Mouse (Mus musculus): ENCODE results near the gene Pqlc3. TPM values are rescaled to one million over a fixed set of nuclear protein-coding genes. Genes with fewer than 3 reads are reported as not detected.
A peak's percentile ranks its signal among the peaks of the same experiment; 100 is the strongest.

Pqlc3 gene
- polyA plus RNA-seq (2016; fragmentation: Nextera tagmentation; extraction: Ambion mirVana) = 2.3 and 3.0 TPM in 2 replicates

DNA sequence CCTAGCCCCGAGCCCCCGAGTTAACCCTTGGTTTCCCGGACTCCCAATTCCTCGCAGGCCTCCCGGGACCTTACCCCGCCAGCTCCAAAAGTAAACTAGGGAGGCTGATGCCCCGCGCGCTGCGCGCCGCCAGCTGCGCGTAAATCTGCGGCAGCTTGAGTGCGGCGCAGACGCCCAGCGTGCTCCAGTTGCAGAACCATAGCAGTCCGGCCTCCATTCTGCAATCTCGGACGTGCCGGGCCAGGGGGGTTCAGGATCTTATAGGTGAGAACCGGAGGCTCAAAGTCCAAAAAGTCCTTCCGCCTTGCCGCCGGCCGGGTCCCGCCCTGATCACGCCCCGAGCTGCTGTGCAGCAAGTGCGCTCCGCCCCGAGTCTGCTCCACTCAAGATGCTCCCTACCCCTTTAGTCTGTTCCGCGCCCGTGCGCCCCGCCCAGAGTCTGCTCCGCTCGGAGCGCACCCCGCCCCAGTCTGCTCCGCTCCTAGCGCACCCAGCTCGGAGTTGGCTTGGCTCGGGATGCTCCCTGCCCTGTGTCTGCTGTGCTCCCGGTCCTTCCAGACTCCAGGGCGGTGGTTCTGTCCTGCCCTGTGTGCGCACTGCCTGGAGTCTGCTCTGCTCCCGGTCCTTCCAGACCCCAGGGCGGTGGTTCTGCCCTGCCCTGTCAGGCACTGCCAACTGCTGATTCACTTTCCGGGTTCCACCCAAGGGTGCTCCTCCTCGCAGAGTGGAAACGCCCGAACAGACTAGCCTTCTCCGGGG, at the start of gene Pqlc3:
Gene Pqlc3 (minus strand): TSS at position 670 of the 759 bp plus-strand sequence.
- Histone ChIP-seq H3K4me2 (replicated peaks) (peak within 1 kb of the TSS; percentile 87), H3K4me1 (peaks cover 12% of the 10 kb centered on the region), H3K27ac (no peak within 1 kb of the TSS), H3K9ac (0 out of 2 replicates have a peak within 1 kb of the TSS, but pooled peaks have one; percentile 26), H3K27me3 (replicated peaks) (peaks cover 38% of the 10 kb centered on the region), H3K36me3 (peaks cover 3% of the 10 kb centered on the region; the same call in 1 of the 2 replicates), H3K4me3 (peak within 1 kb of the TSS; percentile 45), H3K9me3 (no peaks in the 10 kb centered on the region)
- peak; percentile 70 for ATAC-seq (ENCODE audit: low FRiP score, low read depth)
- under 1% methylated on average over 54 of the region's 57 CpGs for WGBS

DNA sequence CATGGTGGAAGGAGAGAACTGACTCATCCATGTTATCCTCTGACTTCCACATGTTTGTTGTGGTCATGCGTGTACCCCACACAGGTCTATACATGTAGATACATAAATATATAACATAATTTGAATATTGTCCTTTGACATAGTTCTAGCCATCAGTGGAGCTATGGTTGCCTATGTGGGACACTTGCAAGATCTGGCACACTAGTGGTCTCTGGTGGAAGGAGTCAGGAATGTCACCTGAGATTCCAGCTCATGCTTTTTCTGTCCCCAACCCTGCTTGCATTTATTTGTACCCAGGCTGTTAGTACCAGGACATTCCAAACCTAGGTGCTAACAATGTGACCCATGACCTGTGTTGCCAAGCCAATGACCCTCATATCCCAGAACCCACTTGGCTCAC, 49.6 kb upstream of the Pqlc3 start:
- no peak overlapping the region for H3K9ac ChIP-seq
- no peak overlapping the region for H3K27ac ChIP-seq
- H3K4me2 ChIP-seq (replicated peaks) = no peak overlapping the region
- H3K27me3 ChIP-seq (replicated peaks) = peaks cover 5% of the 10 kb centered on the region; the same call in 1 of the 2 replicates
- no peaks in the 10 kb centered on the region for H3K4me1 ChIP-seq
- WGBS = 97% methylated on average over 1 of the region's 1 CpGs
- ATAC-seq (ENCODE audit: low FRiP score, low read depth) = no peak
- H3K36me3 ChIP-seq = no peaks in the 10 kb centered on the region
- H3K9me3 ChIP-seq = no peaks in the 10 kb centered on the region
- H3K4me3 ChIP-seq = no peak overlapping the region

DNA sequence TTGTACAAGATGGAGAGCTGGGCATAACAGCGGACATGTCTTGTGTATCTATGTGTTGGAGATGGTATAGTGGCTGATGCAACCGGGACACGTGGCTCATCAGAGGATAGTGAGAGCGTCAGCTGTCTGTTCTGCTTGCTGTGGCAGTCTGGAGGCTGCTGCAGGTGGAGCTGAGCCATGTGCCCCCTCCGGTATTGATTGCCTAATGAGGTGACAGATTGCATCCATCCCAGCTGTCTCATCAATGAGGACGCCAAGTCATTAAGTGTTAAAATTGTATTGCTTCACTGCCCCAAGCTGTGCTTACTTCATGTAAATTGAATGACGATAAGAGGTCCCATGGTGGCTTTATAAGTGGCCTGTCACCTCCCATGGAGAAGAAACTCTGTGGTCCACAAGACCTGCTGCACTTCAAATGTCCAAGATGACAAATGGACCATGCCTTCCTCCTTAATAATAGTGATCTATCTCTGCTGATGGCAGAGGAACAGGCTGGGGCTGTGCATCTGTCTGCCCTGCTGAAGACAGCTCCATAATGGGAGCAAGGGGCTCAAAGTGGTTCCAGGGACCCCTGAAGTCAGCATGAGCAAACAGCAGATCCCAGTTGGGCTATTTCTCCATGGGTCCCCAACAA, 48.9 kb upstream of the Pqlc3 start:
- ATAC-seq (ENCODE audit: low FRiP score, low read depth) = peak; percentile 88
- no peak overlapping the region for H3K4me3 ChIP-seq
- H3K36me3 ChIP-seq = no peaks in the 10 kb centered on the region
- no peak overlapping the region for H3K9ac ChIP-seq
- H3K4me2 ChIP-seq (replicated peaks) = no peak overlapping the region
- no peak overlapping the region for H3K27ac ChIP-seq
- H3K27me3 ChIP-seq (replicated peaks) = peaks cover 5% of the 10 kb centered on the region; the same call in 1 of the 2 replicates
- 41% methylated on average over 7 of the region's 7 CpGs for WGBS
- no peaks in the 10 kb centered on the region for H3K4me1 ChIP-seq
- no peaks in the 10 kb centered on the region for H3K9me3 ChIP-seq

DNA sequence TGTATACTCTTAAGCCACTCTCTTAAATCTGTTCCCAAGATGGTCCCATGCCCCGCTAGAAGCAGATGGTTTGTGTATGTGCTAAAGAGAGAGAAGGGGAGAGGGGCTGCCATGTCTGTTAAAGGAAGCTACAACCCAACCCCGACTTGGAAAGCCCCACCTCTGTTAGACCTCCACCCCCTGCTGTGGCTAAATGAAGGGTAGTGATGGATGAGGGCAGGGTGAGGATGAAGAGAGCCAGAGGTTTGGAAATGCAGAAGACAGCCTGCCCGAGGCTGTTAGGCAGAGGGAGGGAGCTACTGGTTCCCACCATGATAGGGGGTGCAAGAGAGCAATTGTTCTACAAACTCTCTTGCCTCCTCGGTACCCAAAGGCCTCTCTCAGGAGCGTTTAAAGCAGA, 43.1 kb upstream of the Pqlc3 start:
- no peak for ATAC-seq (ENCODE audit: low FRiP score, low read depth)
- H3K4me3 ChIP-seq = no peak overlapping the region
- H3K4me2 ChIP-seq (replicated peaks) = no peak overlapping the region
- H3K27ac ChIP-seq = no peak overlapping the region
- H3K27me3 ChIP-seq (replicated peaks) = no peaks in the 10 kb centered on the region
- WGBS = 43% methylated on average over 5 of the region's 5 CpGs
- H3K4me1 ChIP-seq = no peaks in the 10 kb centered on the region
- H3K9me3 ChIP-seq = no peaks in the 10 kb centered on the region
- no peaks in the 10 kb centered on the region for H3K36me3 ChIP-seq
- H3K9ac ChIP-seq = no peak overlapping the region

DNA sequence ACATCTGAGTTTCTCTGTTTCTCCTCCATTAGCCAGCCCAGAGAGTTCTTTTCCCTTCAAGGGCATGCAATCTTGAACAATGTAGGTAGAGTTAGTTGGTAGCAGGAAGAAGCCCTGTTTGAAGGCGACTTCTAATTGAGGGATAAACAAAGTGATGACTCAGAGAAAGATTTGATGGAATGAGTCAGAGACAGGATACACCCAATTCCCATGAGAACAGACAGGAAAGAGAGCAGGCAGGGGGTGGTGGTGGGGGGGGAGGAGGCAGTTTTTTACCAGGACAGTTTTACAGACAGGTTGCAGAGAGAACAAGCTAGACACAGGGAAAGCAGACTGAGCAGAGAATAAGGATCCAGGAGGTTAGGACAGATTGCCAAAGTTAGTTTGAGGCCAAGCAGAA, 40.4 kb upstream of the Pqlc3 start:
- 66% methylated on average over 1 of the region's 1 CpGs for WGBS
- ATAC-seq (ENCODE audit: low FRiP score, low read depth) = no peak
- no peaks in the 10 kb centered on the region for H3K27me3 ChIP-seq (replicated peaks)
- H3K4me3 ChIP-seq = no peak overlapping the region
- no peak overlapping the region for H3K4me2 ChIP-seq (replicated peaks)
- no peak overlapping the region for H3K27ac ChIP-seq
- H3K9ac ChIP-seq = no peak overlapping the region
- H3K9me3 ChIP-seq = no peaks in the 10 kb centered on the region
- peaks cover 4% of the 10 kb centered on the region; the same call in 1 of the 2 replicates for H3K4me1 ChIP-seq
- H3K36me3 ChIP-seq = no peaks in the 10 kb centered on the region

DNA sequence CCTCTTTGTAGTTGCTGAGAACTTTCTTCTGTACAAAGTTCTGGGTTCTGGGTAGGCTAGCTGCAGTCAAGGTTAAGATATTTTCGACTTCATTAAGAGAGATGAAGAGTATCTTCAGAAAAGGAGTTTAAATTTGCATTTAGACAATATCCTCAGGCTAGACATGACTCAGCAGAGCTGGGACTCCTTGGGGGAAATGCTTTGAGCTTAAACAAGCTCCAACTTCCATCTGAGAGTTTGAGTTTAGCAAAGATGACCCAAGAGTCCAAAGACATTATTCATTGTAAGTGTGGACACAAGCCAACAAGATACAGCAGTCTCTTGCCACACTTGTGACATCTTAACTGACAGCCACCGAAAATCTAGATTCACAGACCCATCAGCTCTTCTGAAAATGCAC, 39.2 kb upstream of the Pqlc3 start:
- WGBS = 80% methylated on average over 2 of the region's 2 CpGs
- H3K27ac ChIP-seq = no peak overlapping the region
- ATAC-seq (ENCODE audit: low FRiP score, low read depth) = no peak
- H3K9ac ChIP-seq = no peak overlapping the region
- no peak overlapping the region for H3K4me3 ChIP-seq
- H3K9me3 ChIP-seq = no peaks in the 10 kb centered on the region
- no peaks in the 10 kb centered on the region for H3K36me3 ChIP-seq
- peaks cover 4% of the 10 kb centered on the region; the same call in 1 of the 2 replicates for H3K4me1 ChIP-seq
- no peaks in the 10 kb centered on the region for H3K27me3 ChIP-seq (replicated peaks)
- no peak overlapping the region for H3K4me2 ChIP-seq (replicated peaks)

DNA sequence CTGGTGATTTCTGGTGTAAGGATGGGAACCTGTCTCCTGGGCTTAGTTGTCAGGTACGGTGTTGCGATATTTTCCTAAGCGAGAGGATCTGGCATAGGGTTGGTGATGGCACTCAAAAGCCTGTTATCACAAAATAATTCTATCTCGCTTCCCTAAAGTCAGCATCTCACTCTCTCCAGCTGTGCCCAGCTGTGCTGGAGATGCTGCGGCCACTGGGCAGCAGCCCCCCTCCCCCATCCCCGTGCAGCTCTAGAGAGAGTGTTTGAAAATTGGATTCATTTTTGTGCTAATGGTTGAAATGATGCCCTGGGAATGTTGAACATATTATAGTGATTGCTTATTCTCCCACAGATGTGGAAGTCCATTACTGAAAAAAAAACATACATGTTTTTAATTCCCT, 38.0 kb upstream of the Pqlc3 start:
- H3K9me3 ChIP-seq = no peaks in the 10 kb centered on the region
- no peaks in the 10 kb centered on the region for H3K36me3 ChIP-seq
- H3K9ac ChIP-seq = no peak overlapping the region
- H3K4me3 ChIP-seq = no peak overlapping the region
- peaks cover 4% of the 10 kb centered on the region; the same call in 1 of the 2 replicates for H3K4me1 ChIP-seq
- 87% methylated on average over 6 of the region's 6 CpGs for WGBS
- no peak overlapping the region for H3K4me2 ChIP-seq (replicated peaks)
- H3K27ac ChIP-seq = no peak overlapping the region
- no peak for ATAC-seq (ENCODE audit: low FRiP score, low read depth)
- no peaks in the 10 kb centered on the region for H3K27me3 ChIP-seq (replicated peaks)

DNA sequence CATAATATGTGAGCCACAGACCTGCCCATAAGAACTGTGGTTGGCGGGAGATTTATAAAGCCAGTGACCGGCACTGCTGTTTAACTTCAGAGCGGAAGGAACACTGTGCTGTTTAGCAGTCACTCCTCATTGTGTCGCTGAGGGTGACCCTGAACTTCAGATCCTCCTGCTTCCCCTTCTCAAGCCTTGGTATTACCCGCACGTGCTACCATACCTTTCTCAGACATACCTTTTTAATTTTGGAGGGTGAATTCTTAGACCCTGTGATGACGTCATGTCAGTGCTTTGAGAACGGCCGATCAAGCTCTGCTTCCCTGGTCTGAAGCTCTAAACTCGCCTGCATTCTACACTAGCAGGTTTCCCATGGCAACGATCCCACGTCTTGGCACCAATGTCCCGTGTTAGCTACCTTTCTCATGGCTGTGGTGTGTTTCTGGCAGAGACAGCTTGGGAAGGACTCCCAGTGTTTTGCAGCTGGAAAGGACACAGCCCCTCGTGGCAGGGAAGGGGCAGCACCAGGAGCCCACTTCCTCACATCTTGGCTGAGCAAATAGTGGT, 36.9 kb upstream of the Pqlc3 start:
- WGBS = 70% methylated on average over 14 of the region's 14 CpGs
- Histone ChIP-seq H3K9me3 (no peaks in the 10 kb centered on the region), H3K9ac (no peak overlapping the region), H3K27me3 (replicated peaks) (no peaks in the 10 kb centered on the region), H3K4me2 (replicated peaks) (no peak overlapping the region), H3K27ac (no peak overlapping the region), H3K4me3 (no peak overlapping the region), H3K36me3 (no peaks in the 10 kb centered on the region), H3K4me1 (peaks cover 4% of the 10 kb centered on the region; the same call in 1 of the 2 replicates)
- no peak for ATAC-seq (ENCODE audit: low FRiP score, low read depth)

DNA sequence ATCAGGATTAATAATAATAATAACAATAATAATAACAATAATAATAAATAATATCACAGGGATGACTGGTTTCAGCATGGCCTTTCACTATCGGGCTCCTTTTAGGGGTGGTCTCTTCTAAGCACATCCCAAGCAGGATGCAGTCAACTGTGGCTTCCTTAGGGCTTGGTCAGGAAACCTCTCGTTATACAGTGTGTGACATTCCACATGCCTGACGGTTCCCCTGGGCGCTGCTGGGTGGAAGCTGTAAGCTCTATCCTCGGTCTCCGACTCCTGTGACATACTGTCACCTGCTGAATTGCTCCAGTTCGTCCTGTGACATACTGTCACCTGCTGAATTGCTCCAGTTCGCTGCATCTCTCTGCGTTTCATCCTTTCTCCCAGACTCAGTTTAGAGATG, 36.3 kb upstream of the Pqlc3 start:
- no peak for ATAC-seq (ENCODE audit: low FRiP score, low read depth)
- no peak overlapping the region for H3K27ac ChIP-seq
- 0 out of 2 replicates have a peak, but pooled peaks cover 3% of the 10 kb centered on the region for H3K27me3 ChIP-seq (replicated peaks)
- H3K9ac ChIP-seq = no peak overlapping the region
- no peak overlapping the region for H3K4me2 ChIP-seq (replicated peaks)
- no peaks in the 10 kb centered on the region for H3K36me3 ChIP-seq
- 59% methylated on average over 9 of the region's 9 CpGs for WGBS
- no peaks in the 10 kb centered on the region for H3K9me3 ChIP-seq
- no peak overlapping the region for H3K4me3 ChIP-seq
- H3K4me1 ChIP-seq = peaks cover 4% of the 10 kb centered on the region; the same call in 1 of the 2 replicates

DNA sequence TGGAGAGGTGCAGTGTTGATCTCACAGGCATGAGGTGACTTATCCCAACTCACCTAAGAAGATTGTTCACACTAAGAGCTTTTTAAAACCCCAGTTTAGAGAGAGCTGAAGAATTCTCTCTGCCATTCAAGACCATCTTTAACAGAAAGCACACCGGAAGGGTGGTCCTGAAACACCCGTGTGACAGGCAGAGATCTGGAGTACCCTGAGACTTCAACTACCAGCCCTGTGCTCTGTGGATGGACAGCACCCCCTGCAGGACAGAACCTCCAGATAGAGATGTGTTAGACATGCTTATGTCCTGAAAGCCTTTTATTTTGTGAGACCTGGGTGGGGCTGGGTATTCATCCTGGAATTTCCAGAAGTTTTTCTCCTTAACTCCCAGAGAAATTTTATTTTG, 34.9 kb upstream of the Pqlc3 start:
- WGBS = 69% methylated on average over 2 of the region's 2 CpGs
- H3K27ac ChIP-seq = no peak overlapping the region
- peaks cover 4% of the 10 kb centered on the region; the same call in 1 of the 2 replicates for H3K4me1 ChIP-seq
- no peak for ATAC-seq (ENCODE audit: low FRiP score, low read depth)
- H3K9ac ChIP-seq = no peak overlapping the region
- 0 out of 2 replicates have a peak, but pooled peaks cover 3% of the 10 kb centered on the region for H3K27me3 ChIP-seq (replicated peaks)
- H3K36me3 ChIP-seq = no peaks in the 10 kb centered on the region
- H3K4me2 ChIP-seq (replicated peaks) = no peak overlapping the region
- H3K4me3 ChIP-seq = no peak overlapping the region
- no peaks in the 10 kb centered on the region for H3K9me3 ChIP-seq

DNA sequence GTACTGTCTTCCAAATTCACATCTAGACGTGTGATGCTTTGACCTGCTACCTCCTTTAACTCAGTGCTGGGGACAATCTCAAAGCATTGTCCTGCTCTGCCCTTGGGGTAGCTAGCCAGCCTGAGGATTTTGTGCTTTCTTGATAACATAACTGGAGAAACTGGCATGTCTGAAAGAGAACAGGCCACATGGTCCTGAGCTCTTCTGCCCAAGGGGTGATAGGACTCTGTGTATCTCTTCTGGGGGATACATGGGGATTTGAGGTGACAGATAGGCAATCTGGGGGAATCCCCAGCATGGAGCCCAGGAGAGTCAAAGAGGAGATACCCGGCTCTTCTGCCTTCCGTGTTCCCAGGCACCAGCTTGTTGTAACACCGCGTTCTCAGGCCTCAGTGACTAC, 34.5 kb upstream of the Pqlc3 start:
- Histone ChIP-seq H3K9ac (no peak overlapping the region), H3K27ac (no peak overlapping the region), H3K27me3 (replicated peaks) (0 out of 2 replicates have a peak, but pooled peaks cover 3% of the 10 kb centered on the region), H3K9me3 (no peaks in the 10 kb centered on the region), H3K4me3 (no peak overlapping the region), H3K36me3 (no peaks in the 10 kb centered on the region), H3K4me2 (replicated peaks) (no peak overlapping the region), H3K4me1 (peaks cover 4% of the 10 kb centered on the region; the same call in 1 of the 2 replicates)
- 69% methylated on average over 5 of the region's 5 CpGs for WGBS
- ATAC-seq (ENCODE audit: low FRiP score, low read depth) = no peak

DNA sequence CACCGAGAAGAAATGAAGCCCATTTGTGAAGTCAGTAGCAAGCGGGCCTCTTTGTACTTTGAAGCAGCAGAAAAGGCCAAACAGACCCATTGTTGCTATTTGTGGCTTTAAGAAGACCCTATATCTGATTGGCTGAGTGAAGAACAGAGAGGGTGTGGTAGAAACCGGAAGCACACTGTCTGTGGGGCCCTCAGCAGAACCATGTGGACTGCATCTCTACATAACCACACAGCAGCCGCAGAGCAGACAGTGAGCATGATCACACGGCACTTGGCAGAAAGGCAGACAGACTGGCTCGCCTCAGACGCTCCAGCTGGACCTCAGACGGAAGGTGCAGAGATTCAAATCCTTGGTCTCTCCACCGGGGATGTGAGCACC, 33.2 kb upstream of the Pqlc3 start:
- Histone ChIP-seq H3K27me3 (replicated peaks) (0 out of 2 replicates have a peak, but pooled peaks cover 3% of the 10 kb centered on the region), H3K4me1 (peaks cover 4% of the 10 kb centered on the region; the same call in 1 of the 2 replicates), H3K4me2 (replicated peaks) (no peak overlapping the region), H3K4me3 (no peak overlapping the region), H3K27ac (no peak overlapping the region), H3K9ac (no peak overlapping the region), H3K9me3 (0 out of 2 replicates have a peak, but pooled peaks cover 1% of the 10 kb centered on the region), H3K36me3 (no peaks in the 10 kb centered on the region)
- peak; percentile 63; the same call in 1 of the 2 replicates for ATAC-seq (ENCODE audit: low FRiP score, low read depth)
- 79% methylated on average over 9 of the region's 9 CpGs for WGBS
